Mouse (Mus musculus) left cerebral cortex, postnatal 14 days (tissue): ENCODE results near the gene Gabrb1. TPM values are rescaled to one million over a fixed set of nuclear protein-coding genes. Genes with fewer than 3 reads are reported as not detected.

Experiments used
- DNase-seq, 2 experiments: peaks; one replicate each; pipeline ENCODE4 v3.0.0; 2021 to 2022; ENCODE audit warnings: low spot score in 2 of 2, mixed read lengths in 1 of 2
- intact Hi-C: fragments of 180-260 bp; cut with DNase I; formaldehyde crosslinking; loops from one replicate; pipeline ENCODE4 v1.15.1; 2025
- total RNA-seq, 2 experiments: library from RNA; stranded (reverse); gene quantifications; 2 replicates each; pipeline ENCODE4 v1.2.3; 2021

Gabrb1 gene
- total RNA-seq, 2 experiments from 2014 or later, result 91.5 to 93.6 TPM

DNA sequence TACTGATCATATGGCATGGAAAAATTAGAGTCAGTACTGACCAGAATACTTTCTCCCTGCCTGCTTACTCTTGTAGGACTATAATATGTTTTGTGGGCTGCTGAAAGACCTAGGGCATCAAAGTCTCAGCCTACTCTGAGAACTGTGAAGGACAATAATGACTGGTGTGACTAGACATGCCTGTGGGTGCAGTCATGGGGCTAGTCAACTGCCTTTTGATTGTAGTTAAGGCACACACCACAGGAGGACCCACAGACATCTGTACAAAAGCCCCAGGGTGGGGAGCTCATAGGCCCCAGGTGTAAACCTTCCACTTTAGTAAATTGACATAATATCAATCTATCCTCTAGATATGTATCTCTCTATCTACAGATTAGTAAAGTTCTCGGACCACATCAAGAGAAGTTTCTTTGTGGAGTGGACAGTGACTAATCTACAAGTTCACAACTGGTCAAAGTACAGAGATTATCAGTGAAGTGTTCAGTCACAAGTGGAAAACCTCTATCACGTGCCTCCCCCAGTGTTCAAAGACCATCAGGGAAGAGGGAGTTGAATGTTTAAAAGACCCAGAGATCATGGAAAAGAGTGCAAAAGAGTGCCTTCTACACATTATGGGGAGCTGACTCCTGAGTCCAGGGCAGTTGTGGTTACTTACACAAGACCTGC lies 123.7 kb downstream of the Gabrb1 start:
- intact Hi-C loops, result no loop called here
- no peak for DNase-seq

DNA sequence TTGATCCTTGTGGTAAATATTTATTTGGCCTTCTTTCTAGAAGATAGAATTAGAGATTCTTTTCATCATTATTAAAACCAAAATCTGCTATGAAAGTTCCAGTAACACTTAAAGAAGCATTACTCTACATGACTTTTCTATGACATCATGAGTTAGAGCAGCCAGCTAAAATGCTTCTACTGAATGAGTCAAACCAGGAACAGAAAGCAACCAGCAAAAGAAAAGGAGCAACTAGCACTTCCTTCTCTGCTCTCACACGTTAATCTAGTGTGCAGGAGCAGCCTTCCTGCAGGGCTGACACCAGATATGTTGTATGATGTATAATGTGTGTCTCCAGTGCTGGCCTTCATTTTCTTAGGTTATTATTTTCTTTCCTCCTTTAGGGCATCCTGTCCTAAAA lies 164.9 kb downstream of the Gabrb1 start:
- no peak for DNase-seq
- intact Hi-C loops, result no loop called here

DNA sequence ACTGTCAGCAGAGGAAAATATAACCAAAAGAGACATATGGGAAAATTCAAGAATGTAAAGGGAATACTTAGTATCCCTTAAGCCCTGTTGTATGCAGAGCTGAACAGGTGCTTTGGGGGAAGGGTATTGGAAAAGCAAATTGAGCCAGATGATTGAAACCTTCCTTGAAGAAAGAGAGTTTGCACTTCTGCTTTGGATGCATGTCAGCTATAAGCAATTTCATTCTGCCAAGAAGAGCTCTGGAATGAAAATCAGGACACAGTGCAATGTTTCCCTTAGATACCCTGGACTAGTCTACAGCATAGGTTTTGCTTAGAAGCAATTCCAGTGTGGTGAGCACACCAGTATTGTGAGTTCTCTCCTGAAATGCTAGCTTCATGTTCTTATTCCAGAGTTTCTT lies 170.4 kb downstream of the Gabrb1 start:
- DNase-seq, result peak; percentile 12 to 32
- intact Hi-C loops, result no loop called here

DNA sequence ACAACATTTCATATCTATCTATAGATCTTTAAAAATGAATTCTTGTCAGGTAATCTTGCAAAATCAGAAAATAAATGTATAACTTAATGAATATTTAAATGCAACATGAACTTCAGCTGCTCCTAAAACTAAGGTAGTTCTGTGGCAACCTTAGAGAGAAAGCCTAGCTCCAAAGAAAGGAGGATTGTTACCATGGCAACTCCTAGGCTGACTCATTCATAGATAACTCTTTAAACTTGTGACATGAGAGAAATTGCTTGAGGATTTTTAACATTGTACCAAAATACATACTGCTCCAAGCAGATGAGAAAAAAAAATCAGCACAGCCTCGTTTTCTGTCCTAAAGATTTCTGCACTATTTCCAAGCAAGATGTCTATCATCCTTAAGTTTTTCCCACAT lies 171.1 kb downstream of the Gabrb1 start:
- peak; percentile 35 to 82 for DNase-seq
- intact Hi-C loops, result no loop called here

DNA sequence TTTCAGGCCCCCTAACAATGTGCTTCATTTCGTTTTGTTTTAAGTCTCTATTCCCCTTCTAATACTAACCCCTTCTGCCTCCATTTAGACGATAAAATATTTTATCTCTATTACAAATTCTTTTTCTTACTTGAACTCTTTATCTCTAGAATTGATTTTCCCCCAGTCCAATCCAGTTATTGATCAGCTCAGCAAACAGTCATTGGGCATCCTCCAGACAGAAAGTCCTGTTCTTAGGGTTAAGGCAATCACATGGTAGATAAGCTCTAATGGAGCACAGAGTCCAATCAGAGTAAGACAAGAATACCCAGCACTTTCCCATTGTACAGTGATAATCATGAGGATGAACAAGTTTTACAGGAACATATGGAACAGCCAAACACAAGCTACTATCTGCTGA lies 172.4 kb downstream of the Gabrb1 start:
- intact Hi-C loops, result no loop called here
- no peak for DNase-seq

DNA sequence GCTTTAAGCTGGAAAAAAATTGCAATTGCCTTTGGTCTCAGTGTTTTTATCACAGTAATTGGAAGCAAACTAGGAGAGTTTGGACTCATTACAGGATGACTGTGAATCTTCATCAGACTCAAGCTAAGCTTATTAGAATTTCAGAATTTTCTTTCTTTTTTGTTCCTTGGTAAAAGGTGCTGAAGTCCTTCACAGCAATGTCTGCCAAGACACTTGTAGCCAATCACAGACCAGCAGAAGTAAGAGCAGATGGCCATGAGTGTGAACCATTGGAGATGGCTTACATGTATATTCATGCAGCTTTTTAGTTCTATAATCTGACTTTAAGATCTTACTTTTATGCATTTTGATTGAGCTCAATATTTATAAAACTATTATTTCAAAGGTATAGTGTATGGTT lies 184.3 kb downstream of the Gabrb1 start:
- DNase-seq, result peak in 1 of 2 experiments; percentile 11
- intact Hi-C loops, result no loop called here

DNA sequence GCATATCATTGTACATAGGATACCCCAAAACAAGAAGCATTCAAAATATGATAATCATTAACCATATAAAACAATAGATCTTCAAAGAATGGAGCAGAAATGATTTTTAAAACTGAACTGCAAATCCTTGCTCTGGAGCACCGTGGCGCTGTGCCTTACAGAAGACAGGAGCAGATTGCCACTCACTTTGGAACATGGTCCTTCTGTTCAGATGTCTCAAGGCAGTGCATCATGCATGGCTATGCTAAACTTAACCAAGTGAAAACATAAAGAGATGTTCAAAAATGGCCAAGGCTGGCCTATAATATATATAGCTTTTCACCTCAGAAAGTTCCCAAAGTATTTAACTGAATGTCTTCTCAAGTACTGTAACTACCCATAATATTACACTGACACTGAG lies 240.3 kb downstream of the Gabrb1 start:
- peak; percentile 34 to 59 for DNase-seq
- intact Hi-C loops, result no loop called here

DNA sequence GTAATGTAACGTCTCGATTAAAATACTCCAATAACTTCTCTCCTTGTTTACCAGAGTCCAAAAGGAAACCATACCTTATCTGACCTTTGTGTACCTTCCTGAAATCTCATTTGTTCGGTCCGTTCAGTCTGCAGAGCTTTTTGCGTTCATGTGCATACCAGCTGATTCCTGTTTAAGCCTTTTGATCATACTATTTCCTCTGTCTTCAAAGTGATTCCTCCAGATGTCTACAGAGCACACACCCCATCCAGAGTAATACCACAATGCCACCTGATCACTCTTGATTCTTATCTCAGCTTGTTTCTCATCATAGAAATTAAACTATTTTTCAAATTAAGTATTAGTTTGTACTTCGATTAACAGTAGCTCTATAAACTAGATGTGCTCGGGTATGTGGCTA lies 245.5 kb downstream of the Gabrb1 start:
- intact Hi-C loops, result no loop called here
- DNase-seq, result no peak

DNA sequence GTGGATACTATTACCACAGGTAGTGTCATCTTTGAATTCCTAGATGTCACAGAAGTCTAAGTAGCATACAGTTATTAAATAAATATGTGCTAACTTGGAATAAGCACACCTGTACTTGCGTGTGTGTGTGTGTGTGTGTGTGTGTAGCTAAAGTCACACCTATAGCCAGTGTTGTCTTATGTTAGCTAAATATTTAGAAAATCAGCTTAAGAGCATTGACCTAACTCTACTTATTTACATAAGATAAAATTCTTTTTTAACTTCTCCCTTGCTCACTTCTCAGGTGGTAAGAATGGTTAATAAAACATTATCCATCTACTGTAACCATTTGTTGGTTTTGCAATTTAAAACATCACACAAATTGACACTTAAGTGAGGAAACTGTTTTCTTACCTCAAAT lies 256.1 kb downstream of the Gabrb1 start:
- intact Hi-C loops, result no loop called here
- no peak for DNase-seq

DNA sequence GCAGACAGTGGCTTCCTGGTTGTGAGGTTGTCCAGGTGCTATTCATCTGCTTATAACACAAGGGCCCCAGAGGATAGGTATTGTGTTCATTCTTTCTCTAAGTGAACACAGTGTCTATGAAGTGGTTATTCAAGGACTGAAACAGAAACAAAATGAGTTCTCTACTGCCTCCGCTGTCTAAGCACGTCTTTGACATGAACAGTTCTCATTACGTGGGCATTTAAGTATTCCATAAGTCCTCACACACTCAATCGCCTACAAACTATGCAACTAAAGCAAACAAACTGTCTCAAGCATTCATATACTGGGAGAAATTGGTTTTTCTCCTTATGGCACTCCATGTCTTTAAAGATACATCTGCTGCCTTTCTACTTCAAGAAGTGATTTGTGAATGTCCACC lies 257.8 kb downstream of the Gabrb1 start:
- intact Hi-C loops, result loop anchor here (5.0 kb wide), 1 partner anchor 57 kb away; no protein-coding TSS in a partner anchor
- DNase-seq, result peak in 1 of 2 experiments; percentile 41

DNA sequence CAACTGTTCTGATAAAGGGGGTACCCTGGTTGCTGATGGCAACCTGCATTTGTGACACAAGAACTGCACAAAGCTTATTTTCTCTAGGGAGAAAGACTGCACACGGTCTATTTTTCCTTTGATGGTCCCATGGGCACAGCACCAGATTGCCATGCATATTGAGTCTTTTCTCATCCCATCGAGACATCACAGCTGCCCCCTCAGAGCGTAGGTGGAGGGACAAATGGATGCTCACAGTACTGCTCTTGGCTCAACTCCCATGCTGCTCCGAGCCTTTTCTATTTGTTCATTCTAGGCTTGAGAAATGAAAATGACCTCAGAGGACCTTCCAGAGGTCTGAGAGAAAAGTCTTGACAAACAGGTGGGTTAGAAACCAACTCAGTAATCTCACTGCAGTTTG lies 259.3 kb downstream of the Gabrb1 start:
- DNase-seq, result peak; percentile 71 to 93
- intact Hi-C loops, result loop anchor here (5.0 kb wide), 1 partner anchor 55 kb away; no protein-coding TSS in a partner anchor

DNA sequence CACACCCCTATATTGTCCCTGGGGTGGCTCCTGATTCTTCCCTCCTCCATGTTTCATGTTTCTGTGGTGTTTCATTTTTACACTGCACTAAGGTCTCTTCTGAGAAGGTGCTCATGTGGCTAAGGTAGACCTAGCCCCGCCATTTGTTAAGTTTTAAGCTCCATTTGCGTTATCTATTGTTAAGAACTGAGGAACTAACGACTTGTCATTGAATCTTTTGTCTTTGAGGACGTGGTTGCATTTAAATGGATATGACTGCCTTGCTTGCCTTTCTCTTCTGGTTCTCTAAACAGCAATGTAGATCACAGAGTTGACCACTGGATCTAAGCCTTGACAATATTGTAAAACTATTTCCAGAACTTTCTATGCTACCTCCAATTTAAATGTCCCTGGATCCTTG lies 265.7 kb downstream of the Gabrb1 start:
- intact Hi-C loops, result no loop called here
- no peak for DNase-seq

DNA sequence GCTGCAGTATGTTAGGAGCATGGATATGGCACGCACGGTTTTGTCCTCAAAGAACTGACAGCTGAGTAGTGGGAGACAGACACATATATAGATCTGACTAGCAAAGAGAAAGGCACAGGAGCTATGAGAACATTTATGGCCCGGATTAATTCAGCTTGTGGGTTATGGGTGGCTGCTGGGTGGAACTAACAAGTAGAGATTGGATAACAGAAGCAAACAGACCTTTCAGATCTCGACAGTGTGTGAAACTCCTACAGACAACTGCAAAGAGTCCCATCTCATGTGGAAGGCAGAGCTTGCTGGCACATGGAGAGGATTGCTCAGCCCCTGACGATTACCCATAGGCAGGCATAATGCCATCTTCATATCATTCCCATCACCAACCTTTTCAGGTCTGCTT lies 268.4 kb downstream of the Gabrb1 start:
- DNase-seq, result peak; percentile 25 to 75
- intact Hi-C loops, result no loop called here

DNA sequence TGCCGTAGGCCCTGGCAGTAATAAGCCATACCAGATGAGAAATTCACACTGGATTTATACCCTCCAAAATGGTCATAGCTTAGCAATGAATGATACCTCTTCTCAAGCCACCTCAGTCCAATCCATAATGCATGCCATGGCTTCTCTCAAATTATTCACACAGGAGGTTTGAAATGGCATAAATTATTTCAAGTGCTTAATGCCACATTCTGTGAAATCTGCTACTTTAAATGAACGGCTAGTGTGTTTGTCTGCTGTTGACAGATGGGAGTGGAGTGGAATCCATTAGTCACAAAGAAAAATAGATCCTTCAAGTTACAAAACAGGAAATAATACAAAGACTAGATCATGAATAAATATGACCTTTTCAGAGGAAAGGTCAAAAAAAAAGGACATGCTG lies 272.1 kb downstream of the Gabrb1 start:
- intact Hi-C loops, result no loop called here
- no peak for DNase-seq

DNA sequence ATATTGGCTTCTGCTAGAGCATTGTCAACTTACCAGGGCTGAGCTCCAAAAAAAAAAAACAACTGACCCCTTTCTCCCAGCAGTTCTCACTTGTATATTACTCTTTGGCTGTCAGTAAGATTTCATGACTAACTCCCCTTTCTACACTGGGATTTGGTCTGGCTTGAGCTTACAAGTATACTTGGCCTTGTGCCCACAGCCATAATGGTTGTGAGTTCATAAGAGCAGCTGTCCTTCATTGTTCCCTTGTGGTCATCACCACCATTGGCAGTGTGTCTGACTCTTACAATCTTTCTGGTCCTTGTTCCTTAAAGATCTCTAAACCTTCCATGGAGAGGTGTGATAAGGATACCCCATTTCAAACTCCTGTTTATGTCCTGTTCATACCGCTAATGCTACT lies 293.5 kb downstream of the Gabrb1 start:
- DNase-seq, result no peak
- intact Hi-C loops, result no loop called here

DNA sequence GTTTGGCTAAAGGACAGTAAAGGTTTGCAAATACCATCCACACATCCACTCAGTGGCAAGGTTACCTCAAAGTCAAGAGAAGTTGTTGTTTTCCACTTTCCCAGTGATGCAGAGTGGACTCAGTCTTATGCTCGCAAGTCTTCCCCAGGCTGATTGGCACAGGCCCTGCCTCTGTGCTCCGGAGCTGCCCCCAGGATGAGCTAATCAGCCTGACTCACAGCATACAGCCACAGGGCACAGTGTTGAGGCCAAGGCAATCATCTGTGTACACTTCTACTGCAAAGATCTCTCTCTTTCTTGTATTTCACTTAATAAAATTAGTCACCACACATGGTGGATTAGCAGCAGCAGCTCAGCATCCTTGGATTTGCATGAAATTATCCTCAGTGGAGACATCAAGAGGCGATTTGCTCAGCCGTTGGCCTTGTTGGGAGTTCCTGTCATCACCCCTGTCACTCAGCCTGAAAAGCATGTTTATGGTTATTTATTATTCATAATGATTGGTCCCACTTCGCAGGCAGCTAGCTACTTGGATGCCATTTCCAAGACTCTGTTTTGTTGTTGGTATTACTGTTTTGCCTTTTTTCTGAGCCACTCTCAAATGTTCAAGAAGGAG lies 297.3 kb downstream of the Gabrb1 start:
- DNase-seq, result no peak
- intact Hi-C loops, result no loop called here

DNA sequence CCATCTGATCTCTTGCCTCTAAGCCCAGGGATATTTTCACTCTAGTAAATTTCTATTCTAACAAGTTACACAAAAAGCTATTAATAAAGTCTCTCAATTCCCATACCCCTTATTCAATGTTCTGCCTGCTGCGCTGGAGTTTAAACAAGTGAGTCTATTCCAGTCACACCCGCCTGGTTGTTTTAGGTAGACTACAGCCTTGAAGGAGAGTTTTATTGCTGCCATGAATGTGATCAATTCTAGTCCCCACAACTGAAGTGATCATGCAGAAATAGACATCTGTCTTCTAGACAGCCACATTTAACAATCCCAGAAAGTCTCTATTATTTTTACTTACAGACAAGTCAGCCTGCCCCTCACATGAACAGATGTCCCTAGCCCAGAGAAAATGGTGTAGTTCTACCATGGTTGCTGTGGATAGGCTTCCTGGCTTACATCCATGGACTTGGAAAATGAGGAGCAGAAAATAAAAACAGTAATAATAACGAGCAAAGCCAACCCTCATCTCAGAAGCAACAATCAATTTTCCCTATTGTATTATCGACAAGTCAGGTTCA lies 307.0 kb downstream of the Gabrb1 start:
- no peak for DNase-seq
- intact Hi-C loops, result no loop called here

DNA sequence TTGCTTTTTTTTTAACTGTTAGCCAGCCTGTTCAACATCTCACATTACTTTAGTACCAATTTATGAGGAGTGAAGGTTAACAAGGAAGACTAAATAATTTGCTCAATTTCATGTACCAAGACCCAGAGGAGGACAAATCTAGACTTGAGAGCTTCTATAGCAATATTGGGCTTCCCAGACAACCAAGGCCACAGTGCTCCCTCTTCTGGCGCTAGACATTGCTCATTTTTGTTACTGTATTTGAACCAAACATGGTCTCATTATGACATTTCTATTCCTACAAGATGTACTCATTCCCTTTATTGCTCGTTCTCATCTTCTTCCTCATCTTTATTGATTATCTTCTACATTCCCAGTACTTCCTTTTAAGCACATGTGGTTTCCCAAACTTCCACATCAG lies 307.6 kb downstream of the Gabrb1 start:
- intact Hi-C loops, result no loop called here
- DNase-seq, result peak; percentile 34 to 39

DNA sequence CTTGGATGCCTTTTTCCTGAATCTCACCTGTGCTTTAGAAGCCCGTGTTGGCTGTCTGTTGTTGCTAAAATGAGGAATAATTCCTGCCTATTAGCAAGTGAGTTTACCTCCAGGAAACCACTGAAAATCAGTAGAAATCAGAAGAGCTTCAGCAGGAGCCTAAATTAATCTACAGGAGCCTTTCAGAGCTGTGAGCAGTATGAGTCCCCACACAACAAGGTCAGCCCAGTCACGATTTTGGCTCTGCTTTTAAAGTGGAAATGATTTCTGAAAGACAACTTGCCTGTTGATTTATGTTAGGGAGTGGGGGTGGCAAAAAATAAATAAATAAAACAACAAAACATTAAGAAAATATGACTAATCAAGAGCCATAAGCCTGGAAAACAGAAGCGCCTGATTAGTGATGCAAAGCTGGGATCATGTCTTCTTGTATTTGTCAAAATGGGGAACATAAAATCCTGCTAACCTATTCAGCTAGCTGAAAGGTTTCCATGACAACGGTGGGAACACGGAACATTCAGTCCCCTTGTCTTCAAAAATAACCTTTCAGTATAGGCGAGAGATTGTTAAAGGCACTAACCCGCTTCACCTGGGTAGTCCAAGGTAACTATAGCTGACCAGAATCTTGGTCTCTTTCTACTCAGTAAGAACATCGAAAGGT lies 312.4 kb downstream of the Gabrb1 start:
- peak; percentile 64 to 87 for DNase-seq
- intact Hi-C loops, result loop anchor here (5.0 to 10.0 kb wide), 2 partner anchors 53 to 95 kb away; no protein-coding TSS in a partner anchor

DNA sequence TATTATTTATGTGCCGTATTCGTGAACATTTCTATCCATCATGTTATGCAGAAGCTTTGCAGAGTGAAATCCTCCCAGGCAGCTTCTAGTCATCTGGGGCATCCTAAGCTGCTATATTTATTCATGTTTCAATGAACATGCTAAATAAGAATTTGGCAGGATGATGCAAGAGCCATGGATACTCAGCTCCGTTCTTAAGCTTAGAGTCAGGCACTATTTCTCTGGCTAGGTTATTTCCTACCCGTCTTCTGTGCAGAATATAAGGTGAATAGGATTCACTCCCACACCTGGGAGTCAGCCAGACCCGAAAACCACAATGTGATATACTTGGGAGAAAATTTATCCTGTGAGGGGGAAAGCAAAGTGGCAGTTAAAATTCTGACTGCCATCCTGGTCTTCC lies 314.9 kb downstream of the Gabrb1 start:
- intact Hi-C loops, result loop anchor here (5.0 to 10.0 kb wide), 2 partner anchors 56 to 92 kb away; no protein-coding TSS in a partner anchor
- peak; percentile 30 to 61 for DNase-seq
